In genomic region chr15:83265269-83265668, GRCm38 (mm10) we compare ENCODE assay signal across 18 mouse cellular contexts. TPM values are rescaled to one million over a fixed set of nuclear protein-coding genes. Genes with fewer than 3 reads are reported as not detected.
"Had no signal": no experiment of that assay in that cellular context is flagged by ENCODE, and none has a peak within 500 bp of the region (broad histone marks: within the 10 kb centered on the region; RNA-seq: fewer than 3 reads in every experiment).

No protein-coding gene starts in this region.

- H3K4me2 ChIP-seq: kidney, embryonic 15.5 days; limb, embryonic 13.5 days; liver, embryonic 12.5 days; liver, embryonic 15.5 days; lung, embryonic 15.5 days; midbrain, embryonic 12.5 days; midbrain, embryonic 15.5 days had no signal

- H3K4me1 ChIP-seq: limb, embryonic 10.5 days; liver, embryonic 15.5 days; midbrain, embryonic 12.5 days; midbrain, embryonic 15.5 days had no signal

- H3K36me3 ChIP-seq: kidney, embryonic 15.5 days; limb, embryonic 10.5 days; limb, embryonic 13.5 days; liver, embryonic 12.5 days; liver, embryonic 15.5 days; lung, embryonic 15.5 days; midbrain, embryonic 12.5 days; midbrain, embryonic 15.5 days had no signal

- H3K27ac ChIP-seq: kidney, embryonic 15.5 days; limb, embryonic 10.5 days; limb, embryonic 13.5 days; liver, embryonic 12.5 days; liver, embryonic 15.5 days; lung, embryonic 15.5 days; macrophage; midbrain, embryonic 12.5 days; midbrain, embryonic 15.5 days had no signal

- ATAC-seq: liver, embryonic 12.5 days; midbrain, embryonic 15.5 days had no signal

- H3K9ac ChIP-seq: kidney, embryonic 15.5 days; limb, embryonic 13.5 days; liver, embryonic 12.5 days; liver, embryonic 15.5 days; lung, embryonic 15.5 days; midbrain, embryonic 12.5 days; midbrain, embryonic 15.5 days had no signal

- H3K9me3 ChIP-seq: kidney, embryonic 15.5 days; limb, embryonic 10.5 days; limb, embryonic 13.5 days; liver, embryonic 12.5 days; liver, embryonic 15.5 days; lung, embryonic 15.5 days; midbrain, embryonic 12.5 days; midbrain, embryonic 15.5 days had no signal

- H3K27me3 ChIP-seq: kidney, embryonic 15.5 days; limb, embryonic 13.5 days; liver, embryonic 15.5 days; lung, embryonic 15.5 days; midbrain, embryonic 12.5 days; midbrain, embryonic 15.5 days had no signal

- H3K4me3 ChIP-seq: kidney, embryonic 15.5 days; limb, embryonic 10.5 days; limb, embryonic 13.5 days; liver, embryonic 12.5 days; liver, embryonic 15.5 days; lung, embryonic 15.5 days; midbrain, embryonic 12.5 days; midbrain, embryonic 15.5 days had no signal

- DNase-seq: kidney, adult 11 months; kidney, adult 8-10 months; kidney, postnatal 14 days; kidney, postnatal 4 days; liver; lung, adult 18-20 months; thymus, postnatal 4 days had no signal

RNA-seq across cellular contexts. Expression of gene A4galt, which starts 13.7 kb away (rescaled TPM):
- total RNA-seq: megakaryocyte, adult 5-6 weeks; monocyte, adult 5-6 weeks had no signal
- polyA plus RNA-seq: limb, embryonic 10.5 days had no signal
